27 mouse cellular contexts compared by ENCODE assay signal in the genomic region with DNA sequence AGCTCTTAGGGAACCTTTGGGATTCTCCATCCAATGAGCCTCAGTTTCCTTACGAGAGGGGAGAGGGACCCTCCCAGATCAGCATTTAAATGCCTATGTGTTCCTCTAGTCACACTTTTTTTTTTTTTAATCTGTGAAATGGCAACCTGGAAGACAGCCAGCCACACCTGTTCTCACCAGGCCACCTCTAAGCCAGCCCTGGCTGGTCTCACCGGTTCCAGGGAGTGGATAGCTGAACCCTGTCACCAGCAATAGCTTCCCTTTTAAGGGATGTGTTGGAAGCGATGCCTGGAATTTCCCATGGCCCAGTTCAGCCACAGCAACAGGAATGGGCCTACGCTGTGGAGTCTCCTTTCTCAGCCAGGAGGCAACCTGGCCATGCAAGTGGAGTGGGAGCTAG. TPM values are rescaled to one million over a fixed set of nuclear protein-coding genes. Genes with fewer than 3 reads are reported as not detected.
DNase-seq lines count a peak whose midpoint lies in the region; ATAC-seq and TF ChIP-seq lines count a peak whose summit lies in the region.
"Had no signal": no experiment of that assay in that cellular context is flagged by ENCODE, and none has a peak within 500 bp of the region (broad histone marks: within the 10 kb centered on the region; RNA-seq: fewer than 3 reads in every experiment).

No protein-coding gene starts in this region.

- peak; percentile 68 for DNase-seq in kidney, adult 2 months
- DNase-seq in kidney, adult 8-10 months: peak; percentile 36 to 67
- DNase-seq in lung, adult 2 months: peak; percentile 48
- peak; percentile 40 to 56 for DNase-seq in lung, postnatal 4 days
- DNase-seq in left cerebral cortex, adult 9 months (ENCODE audit: low spot score in 2 of 2): no peak
- DNase-seq in adrenal gland, postnatal 10 days: no peak
- DNase-seq in cerebellum, adult 18-20 months: no peak
- DNase-seq: adrenal gland, postnatal 36 days; cerebellum, adult 9-11 months; embryo, embryonic 11 days; heart, adult 18-20 months; layer of hippocampus, adult 9-11 months; right cerebral cortex, adult 18-20 months had no signal

- H3K4me3 ChIP-seq in kidney, adult 2 months (ENCODE audit: insufficient read depth, low read depth, low read length): no peak overlapping the region
- no peak overlapping the region for H3K4me3 ChIP-seq in kidney, embryonic 14.5 days (ENCODE audit: low read length)
- no peak overlapping the region for H3K4me3 ChIP-seq in lung, adult 2 months (replicated peaks; ENCODE audit: extremely low read depth, low read depth, low read length)
- H3K4me3 ChIP-seq: erythroblast, embryonic 14.5 days; heart, embryonic 15.5 days; limb, embryonic 12.5 days had no signal

- no peaks in the 10 kb centered on the region for H3K9me3 ChIP-seq in kidney, embryonic 14.5 days (ENCODE audit: control insufficient read depth, low read length)
- H3K9me3 ChIP-seq: heart, embryonic 15.5 days; limb, embryonic 12.5 days had no signal

- no peak for ATAC-seq in kidney, embryonic 14.5 days (ENCODE audit: low FRiP score, low TSS enrichment)
- ATAC-seq: activated CD4-positive, CD25-positive, alpha-beta regulatory T cell, adult 4 months; Patski had no signal

- TF ChIP-seq POLR2A in kidney, adult 2 months (IDR thresholded peaks at IDR 0.05; ENCODE audit: low read depth, low read length): no peak
- TF ChIP-seq POLR2A in lung, adult 2 months (IDR thresholded peaks at IDR 0.05; ENCODE audit: borderline replicate concordance, extremely low read depth, low read depth, low read length): 0 out of 2 replicates have a peak, but pooled peaks have one; percentile 17

- no peak overlapping the region for H3K27ac ChIP-seq in kidney, adult 2 months (ENCODE audit: insufficient read depth, low read depth, low read length)
- no peak overlapping the region for H3K27ac ChIP-seq in kidney, embryonic 14.5 days (ENCODE audit: low read depth, low read length)
- H3K27ac ChIP-seq: heart, embryonic 15.5 days; limb, embryonic 12.5 days; liver, embryonic 14.5 days had no signal

- H3K4me2 ChIP-seq in kidney, embryonic 14.5 days (replicated peaks; ENCODE audit: low read depth, low read length): no peak overlapping the region
- H3K4me2 ChIP-seq: heart, embryonic 15.5 days; limb, embryonic 12.5 days had no signal

- 60% methylated on average over 4 of the region's 4 CpGs for WGBS in kidney, adult 2 months
- WGBS in kidney, embryonic 14.5 days: 81% methylated on average over 4 of the region's 4 CpGs
- WGBS in lung, adult 2 months: 64% methylated on average over 4 of the region's 4 CpGs

- no peak for TF ChIP-seq CTCF in kidney, adult 2 months (conservative IDR thresholded peaks at IDR 0.05; ENCODE audit: insufficient read depth, insufficient read length, low read depth, low read length)
- no peak for TF ChIP-seq CTCF in lung, adult 2 months (IDR thresholded peaks at IDR 0.05; ENCODE audit: insufficient read depth, low read length)

- no peaks in the 10 kb centered on the region for H3K27me3 ChIP-seq in kidney, adult 2 months (replicated peaks; ENCODE audit: control insufficient read depth, insufficient read depth, low read length)
- H3K27me3 ChIP-seq in kidney, embryonic 14.5 days (ENCODE audit: control insufficient read depth, insufficient read depth, low read length): no peaks in the 10 kb centered on the region
- H3K27me3 ChIP-seq: limb, embryonic 12.5 days; Patski had no signal

- H3K4me1 ChIP-seq in kidney, adult 2 months (ENCODE audit: control insufficient read depth, insufficient read depth, low read length): peaks cover 3% of the 10 kb centered on the region; the same call in 1 of the 2 replicates
- H3K4me1 ChIP-seq in kidney, embryonic 14.5 days (ENCODE audit: control insufficient read depth, insufficient read depth, low read length): 0 out of 2 replicates have a peak, but pooled peaks cover 6% of the 10 kb centered on the region
- no peaks in the 10 kb centered on the region for H3K4me1 ChIP-seq in lung, adult 2 months (ENCODE audit: control insufficient read depth, insufficient read depth, low read length)
- H3K4me1 ChIP-seq: heart, embryonic 15.5 days had no signal

- no peak overlapping the region for H3K9ac ChIP-seq in kidney, embryonic 14.5 days (ENCODE audit: low read depth, low read length)
- H3K9ac ChIP-seq: heart, embryonic 15.5 days; limb, embryonic 12.5 days; liver, embryonic 14.5 days had no signal

- no peaks in the 10 kb centered on the region for H3K36me3 ChIP-seq in kidney, adult 2 months (ENCODE audit: control insufficient read depth, insufficient read depth, low read length)
- no peaks in the 10 kb centered on the region for H3K36me3 ChIP-seq in kidney, embryonic 14.5 days (ENCODE audit: control insufficient read depth, insufficient read depth, low read length)
- H3K36me3 ChIP-seq: heart, embryonic 15.5 days; limb, embryonic 12.5 days had no signal

RNA-seq across cellular contexts. Expression of a gene that starts 3.2 kb away (rescaled TPM):
- 7.9 and 10.4 TPM in 2 replicates for polyA plus RNA-seq in kidney, adult 2 months (2012; rRNA removed)
- polyA plus RNA-seq in kidney, embryonic 14.5 days (2014; fragmentation: Nextera tagmentation; extraction: Ambion mirVana): 0.42 and 0.49 TPM in 2 replicates
- 72.6 and 75.8 TPM in 2 replicates for polyA plus RNA-seq in lung, adult 2 months (2012; rRNA removed)
- total RNA-seq in adrenal gland, postnatal 10 days (2021): not detected
- total RNA-seq: adrenal gland, postnatal 36 days; gastrocnemius, adult 8-10 months; megakaryocyte-erythroid progenitor cell, adult 5-6 weeks had no signal
- polyA plus RNA-seq: activated CD4-positive, CD25-positive, alpha-beta regulatory T cell, adult 4 months; erythroblast, embryonic 14.5 days; Patski had no signal

RNA-seq across cellular contexts. Expression of a gene that starts 11.0 kb away (rescaled TPM):
- polyA plus RNA-seq in kidney, adult 2 months (2012; rRNA removed): 0.03 and 0.04 TPM in 2 replicates
- 0.14 and 0.20 TPM in 2 replicates for polyA plus RNA-seq in kidney, embryonic 14.5 days (2014; fragmentation: Nextera tagmentation; extraction: Ambion mirVana)
- polyA plus RNA-seq in lung, adult 2 months (2012; rRNA removed): 2.2 and 2.8 TPM in 2 replicates
- under 1 TPM; 0.06 to 0.15 TPM for total RNA-seq in adrenal gland, postnatal 10 days (2021)
- total RNA-seq: gastrocnemius, adult 8-10 months; megakaryocyte-erythroid progenitor cell, adult 5-6 weeks had no signal
- polyA plus RNA-seq: activated CD4-positive, CD25-positive, alpha-beta regulatory T cell, adult 4 months; erythroblast, embryonic 14.5 days had no signal

RNA-seq across cellular contexts. Expression of a gene that starts 22.5 kb away (rescaled TPM):
- polyA plus RNA-seq in kidney, adult 2 months (2012; rRNA removed): 0.08 TPM in 1 of 2 replicates, not detected in the other
- polyA plus RNA-seq in kidney, embryonic 14.5 days (2014; fragmentation: Nextera tagmentation; extraction: Ambion mirVana): not detected in 2 replicates
- not detected in 2 replicates for polyA plus RNA-seq in lung, adult 2 months (2012; rRNA removed)
- 10 to 100 TPM; 20.0 to 46.3 TPM for total RNA-seq in adrenal gland, postnatal 10 days (2021)
- total RNA-seq: adrenal gland, postnatal 36 days; gastrocnemius, adult 8-10 months; heart, adult 18-20 months; left cerebral cortex, adult 8-10 months; megakaryocyte-erythroid progenitor cell, adult 5-6 weeks; midbrain, postnatal 0 days had no signal
- polyA plus RNA-seq: activated CD4-positive, CD25-positive, alpha-beta regulatory T cell, adult 4 months; C2C12; heart, embryonic 15.5 days; hindbrain, embryonic 11.5 days; intestine, embryonic 14.5 days; limb, embryonic 12.5 days; midbrain, postnatal 0 days; Patski had no signal

RNA-seq across cellular contexts. Expression of a gene that starts 55.8 kb away (rescaled TPM):
- 1.3 and 1.4 TPM in 2 replicates for polyA plus RNA-seq in kidney, adult 2 months (2012; rRNA removed)
- 3.2 and 6.9 TPM in 2 replicates for polyA plus RNA-seq in kidney, embryonic 14.5 days (2014; fragmentation: Nextera tagmentation; extraction: Ambion mirVana)
- polyA plus RNA-seq in lung, adult 2 months (2012; rRNA removed): 2.0 and 2.7 TPM in 2 replicates
- total RNA-seq in adrenal gland, postnatal 10 days (2021): 10 to 100 TPM; 15.6 to 29.2 TPM
- total RNA-seq: megakaryocyte-erythroid progenitor cell, adult 5-6 weeks had no signal
- polyA plus RNA-seq: activated CD4-positive, CD25-positive, alpha-beta regulatory T cell, adult 4 months; Patski had no signal

Comparison
In these comparisons a context has a peak if more than half of its experiments do, and no peak if none do; other contexts are left out.
1. DNase-seq: peak in kidney, adult 2 months (single experiment), kidney, adult 8-10 months (2 of 2), lung, adult 2 months (single experiment) and lung, postnatal 4 days (2 of 2); none in left cerebral cortex, adult 9 months (0 of 2), adrenal gland, postnatal 10 days (single experiment) and cerebellum, adult 18-20 months (0 of 2).